In the genomic region with DNA sequence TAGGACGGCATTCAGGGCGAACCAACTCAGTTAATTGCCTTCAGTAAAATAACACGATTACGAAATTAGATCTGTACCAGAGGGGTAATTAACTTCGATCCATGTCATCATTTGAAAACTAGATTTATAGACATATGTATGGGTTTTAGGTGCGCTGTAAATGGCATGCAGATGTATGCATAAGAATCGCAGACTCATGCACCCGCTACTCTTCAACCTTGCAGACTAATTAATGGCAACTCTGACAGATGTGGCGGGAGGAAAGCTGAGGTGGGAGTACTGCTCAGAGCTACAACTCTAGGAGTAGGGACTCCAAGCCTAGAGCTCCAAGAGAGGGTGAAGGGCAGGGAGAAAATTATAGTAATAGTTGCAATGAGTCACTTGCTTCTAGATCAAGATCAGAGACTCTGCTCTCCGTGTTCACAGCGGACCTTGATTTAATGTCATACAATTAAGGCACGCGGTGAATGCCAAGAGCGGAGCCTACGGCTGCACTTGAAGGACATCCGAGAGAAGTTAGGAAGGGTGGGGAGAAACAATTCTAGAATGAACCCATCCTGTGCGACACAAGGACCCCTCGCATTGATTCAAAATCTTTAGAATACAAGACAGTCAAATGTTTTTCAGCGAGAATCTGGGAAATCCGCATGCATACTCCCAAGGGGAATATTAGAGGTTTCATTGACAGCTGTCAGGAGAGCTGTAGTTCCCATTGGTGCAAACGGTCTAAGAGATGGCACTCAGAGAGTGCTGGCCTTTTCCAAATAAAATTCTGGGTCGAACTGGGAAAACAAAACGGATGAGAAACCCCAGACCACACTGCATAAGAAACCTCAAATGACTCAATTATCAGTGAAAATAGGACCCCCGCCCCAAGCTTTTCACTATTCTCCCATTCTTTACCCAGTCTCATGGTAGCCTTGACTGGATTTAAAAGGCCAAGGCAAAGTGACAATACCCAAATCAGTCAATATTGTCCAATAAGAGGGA, we compare ENCODE assay signal across 10 mouse cellular contexts.
A peak's percentile ranks its signal among the peaks of the same experiment; 100 is the strongest.
DNase-seq lines count a peak whose midpoint lies in the region; ATAC-seq lines count a peak whose summit lies in the region.
"Had no signal": no experiment of that assay in that cellular context is flagged by ENCODE, and none has a peak within 500 bp of the region (broad histone marks: within the 10 kb centered on the region; RNA-seq: fewer than 3 reads in every experiment).

No protein-coding gene starts in this region.

- peak; percentile 49 for DNase-seq in cerebellum, adult 9-10 months
- DNase-seq in embryo, embryonic 10.5 days (ENCODE audit: low spot score) = peak; percentile 45
- peak; percentile 44 for DNase-seq in neural tube, embryonic 10.5 days (ENCODE audit: extremely low spot score, low spot score)
- no peak for DNase-seq in frontal cortex, postnatal 14 days (ENCODE audit: low spot score in 2 of 2)
- no peak for DNase-seq in lung, postnatal 14 days

- peak overlapping the region; percentile 61 for H3K4me2 ChIP-seq in hindbrain, embryonic 12.5 days (replicated peaks)

- no peaks in the 10 kb centered on the region for H3K4me1 ChIP-seq in hindbrain, embryonic 12.5 days

- H3K4me3 ChIP-seq in hindbrain, embryonic 12.5 days = peak overlapping the region; percentile 65
- H3K4me3 ChIP-seq: erythroblast, embryonic 14.5 days had no signal

- no peaks in the 10 kb centered on the region for H3K36me3 ChIP-seq in hindbrain, embryonic 12.5 days
- H3K36me3 ChIP-seq: stomach, embryonic 15.5 days had no signal

- H3K9me3 ChIP-seq in hindbrain, embryonic 12.5 days (replicated peaks) = no peaks in the 10 kb centered on the region
- H3K9me3 ChIP-seq: stomach, embryonic 15.5 days had no signal

- H3K27me3 ChIP-seq in hindbrain, embryonic 12.5 days = peaks cover 9% of the 10 kb centered on the region; the same call in 1 of the 2 replicates

- peak overlapping the region; percentile 97 for H3K9ac ChIP-seq in hindbrain, embryonic 12.5 days
- H3K9ac ChIP-seq: stomach, embryonic 15.5 days had no signal

- no peak for ATAC-seq in cerebellum, adult (ENCODE audit: insufficient number of reproducible peaks, low FRiP score, low TSS enrichment)
- no peak for ATAC-seq in hindbrain, embryonic 12.5 days (ENCODE audit: low FRiP score)
- no peak for ATAC-seq in granulocyte monocyte progenitor cell, adult 5-6 weeks (replicated peaks; ENCODE audit: poor library complexity, severe bottlenecking)

- 4% methylated on average over 24 of the region's 24 CpGs for WGBS in hindbrain, embryonic 12.5 days

- H3K27ac ChIP-seq in hindbrain, embryonic 12.5 days = peak overlapping the region; percentile 99
- H3K27ac ChIP-seq: stomach, embryonic 15.5 days had no signal

Comparison
In these comparisons a context has a peak if more than half of its experiments do, and no peak if none do; other contexts are left out.
1. DNase-seq: peak in cerebellum, adult 9-10 months (single experiment), embryo, embryonic 10.5 days (single experiment) and neural tube, embryonic 10.5 days (single experiment); none in frontal cortex, postnatal 14 days (0 of 2) and lung, postnatal 14 days (single experiment).